Mouse (Mus musculus) CH12.LX (cell line): ENCODE data around the gene Cysrt1. TPM values are rescaled to one million over a fixed set of nuclear protein-coding genes. Genes with fewer than 3 reads are reported as not detected.

Experiments
- DNase-seq: peaks from one replicate; pipeline ENCODE4 v3.0.0-alpha.2; 2013; ENCODE audit errors: extremely low read depth
- H3K27ac ChIP-seq: 2 replicates; pipeline ENCODE4 v1.5.1; 2012; ENCODE audit warnings: low read depth, mild to moderate bottlenecking, control low read depth, moderate library complexity; ENCODE audit not compliant: insufficient read depth
- H3K27me3 ChIP-seq: replicated peaks from 2 replicates; pipeline ENCODE3; 2012; ENCODE audit warnings: inconsistent platforms
- H3K36me3 ChIP-seq, 2 experiments: replicated peaks in 1 of 2; 2 replicates each; pipeline versions ENCODE3 to v1.6.1; 2012; ENCODE audit warnings: inconsistent platforms in 1 of 2, low read length in 1 of 2, mild to moderate bottlenecking in 1 of 2, mixed read lengths in 1 of 2, moderate library complexity in 1 of 2; ENCODE audit not compliant: control insufficient read depth in 1 of 2, insufficient read depth in 1 of 2
- H3K4me1 ChIP-seq, 2 experiments: 2 replicates each; pipeline ENCODE4 v1.6.1; 2012; ENCODE audit warnings: inconsistent platforms in 1 of 2, moderate library complexity in 1 of 2; ENCODE audit not compliant: insufficient read depth in 2 of 2, control insufficient read depth in 1 of 2
- H3K4me2 ChIP-seq: 2 replicates; pipeline ENCODE4 v1.6.1; 2012; ENCODE audit warnings: low read depth, mild to moderate bottlenecking, control low read depth; ENCODE audit not compliant: poor library complexity, insufficient read depth, severe bottlenecking
- H3K4me3 ChIP-seq, 3 experiments: fragments of 150-350 bp in 1 of 3; sonication (generic) in 1 of 3; replicated peaks in 1 of 3; 2 replicates each; pipeline versions ENCODE3 to v1.5.1; 2011 to 2012; ENCODE audit warnings: low read depth in 2 of 3, low read length in 2 of 3, mild to moderate bottlenecking in 2 of 3, moderate library complexity in 2 of 3, control low read depth in 1 of 3, improper control_type of control experiment in 1 of 3, inconsistent platforms in 1 of 3, mixed read lengths in 1 of 3; ENCODE audit not compliant: poor library complexity in 1 of 3
- H3K79me2 ChIP-seq: replicated peaks from 2 replicates; pipeline ENCODE4 v1.6.1; 2012; ENCODE audit warnings: mild to moderate bottlenecking, moderate library complexity; ENCODE audit not compliant: control insufficient read depth, poor library complexity, insufficient read depth, severe bottlenecking; ENCODE audit errors: extremely low read depth
- H3K9ac ChIP-seq: 2 replicates; pipeline ENCODE4 v1.6.1; 2012; ENCODE audit warnings: low read depth, mild to moderate bottlenecking, control low read depth, moderate library complexity; ENCODE audit not compliant: insufficient read depth
- H3K9me3 ChIP-seq: replicated peaks from 2 replicates; pipeline ENCODE3; 2012; ENCODE audit warnings: low read length, inconsistent platforms, mixed read lengths
- BHLHE40 ChIP-seq: IDR thresholded peaks from 2 replicates; pipeline ENCODE4 v1.6.1; 2011; ENCODE audit warnings: mild to moderate bottlenecking, low read depth, low read length, improper control_type of control experiment
- CTCF ChIP-seq, 2 experiments: IDR thresholded peaks in 1 of 2; conservative IDR thresholded peaks in 1 of 2; 2 replicates each; pipeline ENCODE4 v1.5.1; 2011 to 2012; ENCODE audit warnings: low read depth in 2 of 2, low read length in 2 of 2, improper control_type of control experiment in 1 of 2, inconsistent platforms in 1 of 2, mild to moderate bottlenecking in 1 of 2, moderate library complexity in 1 of 2
- ELF1 ChIP-seq: IDR thresholded peaks from 2 replicates; pipeline ENCODE4 v1.6.1; 2014; ENCODE audit warnings: low read depth, mild to moderate bottlenecking, inconsistent platforms, low read length, improper control_type of control experiment
- EP300 ChIP-seq: IDR thresholded peaks from 2 replicates; pipeline ENCODE4 v1.6.1; 2011; ENCODE audit warnings: low read length, improper control_type of control experiment
- GABPA ChIP-seq: IDR thresholded peaks from 2 replicates; pipeline ENCODE4 v1.6.1; 2012; ENCODE audit warnings: low read depth, low read length, improper control_type of control experiment, inconsistent platforms; ENCODE audit not compliant: insufficient replicate concordance
- HCFC1 ChIP-seq: IDR thresholded peaks from 2 replicates; pipeline ENCODE4 v1.6.1; 2012; ENCODE audit warnings: low read depth, mild to moderate bottlenecking, inconsistent platforms, low read length, improper control_type of control experiment
- MAFK ChIP-seq: IDR thresholded peaks from 2 replicates; pipeline ENCODE4 v1.6.1; 2011; ENCODE audit warnings: low read length, improper control_type of control experiment; ENCODE audit not compliant: insufficient replicate concordance
- MYC ChIP-seq: IDR thresholded peaks from 2 replicates; pipeline ENCODE4 v1.6.1; 2011; ENCODE audit warnings: low read depth, mild to moderate bottlenecking, improper control_type of control experiment, low read length
- POLR2AphosphoS2 ChIP-seq: IDR thresholded peaks from 2 replicates; pipeline ENCODE4 v1.6.1; 2011; ENCODE audit warnings: low read depth, low read length, improper control_type of control experiment
- RAD21 ChIP-seq: IDR thresholded peaks from 2 replicates; pipeline ENCODE4 v1.6.1; 2011; ENCODE audit warnings: low read depth, mild to moderate bottlenecking, low read length, improper control_type of control experiment, moderate library complexity
- SIN3A ChIP-seq: IDR thresholded peaks from 2 replicates; pipeline ENCODE4 v1.6.1; 2012; ENCODE audit warnings: low read length, improper control_type of control experiment, inconsistent platforms
- SMC3 ChIP-seq: IDR thresholded peaks from 2 replicates; pipeline ENCODE4 v1.6.1; 2011; ENCODE audit warnings: low read depth, low read length, improper control_type of control experiment
- TBP ChIP-seq: conservative IDR thresholded peaks from 2 replicates; pipeline ENCODE4 v1.6.1; 2011; ENCODE audit warnings: low read depth, low read length, improper control_type of control experiment
- USF1 ChIP-seq: IDR thresholded peaks from 2 replicates; pipeline ENCODE4 v1.6.1; 2014; ENCODE audit warnings: low read depth, mild to moderate bottlenecking, inconsistent platforms, low read length, improper control_type of control experiment
- ZKSCAN1 ChIP-seq: IDR thresholded peaks from 2 replicates; pipeline ENCODE4 v1.6.1; 2012; ENCODE audit warnings: low read depth, inconsistent platforms, low read length, improper control_type of control experiment, borderline replicate concordance
- ZMIZ1 ChIP-seq: IDR thresholded peaks from 2 replicates; pipeline ENCODE4 v1.6.1; 2012; ENCODE audit warnings: low read depth, mild to moderate bottlenecking, inconsistent platforms, low read length, improper control_type of control experiment
- dilution Hi-C: fragments of 300-500 bp; cut with MboI; formaldehyde crosslinking; loops from 2 replicates; pipeline ENCODE4 v1.14.3; 2020; ENCODE audit warnings: low sequenced_read_pairs; ENCODE audit not compliant: extremely low pct_unique_long_range_greater_than_20kb, extremely low pct_ligation_motif_present
- in situ Hi-C: fragments of 300-500 bp; cut with MboI; formaldehyde crosslinking; loops from 3 replicates; pipeline ENCODE4 v1.14.3; 2019; ENCODE audit warnings: low sequenced_read_pairs, low pct_ligation_motif_present, low pct_unique_long_range_greater_than_20kb, mixed read lengths
- polyA plus RNA-seq: library from polyadenylated mRNA; unstranded; fragments of >175 nt; gene quantifications from 2 replicates; pipeline ENCODE4 v1.2.1, GENCODE M21; 2012; ENCODE audit warnings: low read depth; ENCODE audit not compliant: insufficient read length
- total RNA-seq, 2 experiments: library from RNA; depleted of rRNA; stranded (reverse); fragments of 300-350 nt in 1 of 2; fragments of >200 nt in 1 of 2; gene quantifications; 2 replicates each; pipeline ENCODE4 v1.2.3; 2012 to 2014

Cysrt1 gene
- total and polyA plus RNA-seq, 3 experiments, result not detected

GRCm38 (mm10) chr2:25203631-25204214, 38.5 kb downstream of the Cysrt1 start:
- in situ Hi-C loops, result no loop called here
- Histone ChIP-seq H3K4me1 (peaks cover 2 to 6% of the 10 kb centered on the region in 2 experiments; a peak in 2 of 4 replicates), H3K4me3 (no peak overlapping the region), H3K79me2 (peaks cover 5% of the 10 kb centered on the region; the same call in 1 of the 2 replicates), H3K27me3 (no peaks in the 10 kb centered on the region), H3K36me3 (peaks cover 84 to 95% of the 10 kb centered on the region in 2 experiments), H3K27ac (no peak overlapping the region), H3K9me3 (no peaks in the 10 kb centered on the region), H3K9ac (no peak overlapping the region), H3K4me2 (no peak overlapping the region)
- dilution Hi-C loops, result no loop called here
- DNase-seq, result no peak
- TF ChIP-seq POLR2AphosphoS2 (no peak), USF1 (no peak), EP300 (no peak), BHLHE40 (no peak), SIN3A (no peak), CTCF (conservative IDR thresholded peaks at IDR 0.05 in 1 of 2, IDR thresholded peaks at IDR 0.05 in 1 of 2; ENCODE audit: low read depth in 2 of 2, low read length in 2 of 2) (peak in 1 of 2 experiments; percentile 43; a peak in 2 of 4 replicates), RAD21 (peak; percentile 18), TBP (no peak), SMC3 (peak; percentile 45), ZMIZ1 (no peak), HCFC1 (no peak), ELF1 (no peak), MYC (no peak), ZKSCAN1 (no peak)

DNA sequence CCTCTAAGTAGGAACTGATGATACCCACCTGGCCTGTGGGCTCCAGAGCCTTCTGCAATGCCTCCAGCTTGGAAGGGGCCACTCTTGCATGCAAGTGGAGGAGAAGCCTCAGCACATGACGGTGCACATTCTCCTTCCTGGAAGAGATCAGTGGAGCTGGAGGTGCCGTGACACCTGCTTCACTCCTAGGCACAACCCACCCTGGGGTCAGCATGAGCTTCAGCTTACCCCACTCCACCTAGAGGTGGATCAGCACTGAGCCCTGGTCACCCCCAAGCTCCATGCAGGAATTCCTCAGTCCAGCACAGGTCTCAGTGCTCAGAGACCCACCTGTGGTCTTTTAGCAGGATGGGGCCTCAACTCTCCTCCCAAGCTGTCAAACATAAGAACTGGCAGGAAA, 41.6 kb downstream of the Cysrt1 start:
- H3K9ac ChIP-seq, result no peak overlapping the region
- dilution Hi-C loops, result no loop called here
- TF ChIP-seq MYC (no peak), CTCF (conservative IDR thresholded peaks at IDR 0.05 in 1 of 2, IDR thresholded peaks at IDR 0.05 in 1 of 2; ENCODE audit: low read depth in 2 of 2, low read length in 2 of 2) (no peak), GABPA (no peak), RAD21 (no peak), MAFK (no peak)
- no peak overlapping the region for H3K4me3 ChIP-seq
- no peaks in the 10 kb centered on the region for H3K27me3 ChIP-seq
- peaks cover 0 to 11% of the 10 kb centered on the region in 2 experiments; a peak in 2 of 4 replicates for H3K4me1 ChIP-seq
- in situ Hi-C loops, result no loop called here
- H3K79me2 ChIP-seq, result no peaks in the 10 kb centered on the region
- no peaks in the 10 kb centered on the region for H3K9me3 ChIP-seq
- no peak overlapping the region for H3K27ac ChIP-seq
- H3K36me3 ChIP-seq, result peaks cover 60 to 74% of the 10 kb centered on the region in 2 experiments
- no peak for DNase-seq
- H3K4me2 ChIP-seq, result no peak overlapping the region
